8 mouse cellular contexts compared by ENCODE assay signal in genomic region chr12:81182073-81182472, GRCm38 (mm10).
A peak's percentile ranks its signal among the peaks of the same experiment; 100 is the strongest.
DNase-seq lines count a peak whose midpoint lies in the region; ATAC-seq and TF ChIP-seq lines count a peak whose summit lies in the region.

No protein-coding gene starts in this region.

- TF ChIP-seq POLR2A in small intestine, adult 2 months (IDR thresholded peaks at IDR 0.05; ENCODE audit: low read depth, low read length), result no peak

- ATAC-seq in forebrain, embryonic 15.5 days (replicated peaks), result no peak

- TF ChIP-seq CTCF in layer of hippocampus, adult 2 months (conservative IDR thresholded peaks at IDR 0.05), result peak; percentile 89
- peak; percentile 78; the same call in 1 of the 2 replicates for TF ChIP-seq CTCF in small intestine, adult 2 months (IDR thresholded peaks at IDR 0.05; ENCODE audit: extremely low read depth, insufficient read length, insufficient replicate concordance, low read depth, low read length)

- H3K36me3 ChIP-seq in forebrain, embryonic 10.5 days (replicated peaks), result peaks cover 7% of the 10 kb centered on the region
- no peaks in the 10 kb centered on the region for H3K36me3 ChIP-seq in forebrain, embryonic 15.5 days
- no peaks in the 10 kb centered on the region for H3K36me3 ChIP-seq in small intestine, adult 2 months (ENCODE audit: control insufficient read depth, insufficient read depth, low read length)

- no peaks in the 10 kb centered on the region for H3K27me3 ChIP-seq in forebrain, embryonic 10.5 days (ENCODE audit: poor library complexity, severe bottlenecking)
- H3K27me3 ChIP-seq in forebrain, embryonic 15.5 days, result no peaks in the 10 kb centered on the region
- H3K27me3 ChIP-seq in small intestine, adult 2 months (ENCODE audit: control insufficient read depth, insufficient read depth, low read length), result no peaks in the 10 kb centered on the region

- no peaks in the 10 kb centered on the region; the same call in 1 of the 2 replicates for H3K4me1 ChIP-seq in forebrain, embryonic 10.5 days
- H3K4me1 ChIP-seq in forebrain, embryonic 15.5 days, result no peaks in the 10 kb centered on the region
- H3K4me1 ChIP-seq in small intestine, adult 2 months (ENCODE audit: control insufficient read depth, insufficient read depth, insufficient read length, low read length), result no peaks in the 10 kb centered on the region

- DNase-seq in forebrain, embryonic 10.5 days (ENCODE audit: extremely low spot score, low spot score), result peak; percentile 75
- peak; percentile 78 for DNase-seq in adrenal gland, adult 2 months
- peak; percentile 81 for DNase-seq in embryo, embryonic 10.5 days (ENCODE audit: low spot score)
- peak; percentile 18 to 39 for DNase-seq in heart, adult 9 months (ENCODE audit: low spot score in 2 of 2)
- peak in 1 of 2 experiments; percentile 65 for DNase-seq in layer of hippocampus, adult 2 months (ENCODE audit: low spot score in 2 of 2)
- peak; percentile 58 for DNase-seq in lung, postnatal 36 days

- no peak overlapping the region for H3K4me3 ChIP-seq in forebrain, embryonic 10.5 days
- no peak overlapping the region for H3K4me3 ChIP-seq in forebrain, embryonic 15.5 days
- no peak overlapping the region for H3K4me3 ChIP-seq in layer of hippocampus, adult 2 months
- no peak overlapping the region for H3K4me3 ChIP-seq in small intestine, adult 2 months (ENCODE audit: low read depth, low read length)

- no peaks in the 10 kb centered on the region for H3K9me3 ChIP-seq in forebrain, embryonic 10.5 days
- no peaks in the 10 kb centered on the region for H3K9me3 ChIP-seq in forebrain, embryonic 15.5 days

- H3K4me2 ChIP-seq in forebrain, embryonic 15.5 days (replicated peaks), result no peak overlapping the region

- WGBS in forebrain, embryonic 10.5 days, result 65% methylated on average over 3 of the region's 3 CpGs
- WGBS in forebrain, embryonic 15.5 days, result 65% methylated on average over 3 of the region's 3 CpGs
- 56% methylated on average over 3 of the region's 3 CpGs for WGBS in small intestine, adult 2 months

- no peak overlapping the region for H3K9ac ChIP-seq in forebrain, embryonic 15.5 days (replicated peaks)

- H3K27ac ChIP-seq in forebrain, embryonic 10.5 days, result no peak overlapping the region
- no peak overlapping the region for H3K27ac ChIP-seq in forebrain, embryonic 15.5 days (replicated peaks)
- no peak overlapping the region for H3K27ac ChIP-seq in layer of hippocampus, adult 2 months
- no peak overlapping the region for H3K27ac ChIP-seq in small intestine, adult 2 months (ENCODE audit: insufficient read depth, low read depth, low read length)
